Mouse (Mus musculus) thymus, adult 2 months (tissue): Measurements from ENCODE around the gene Gbp3. TPM values are rescaled to one million over a fixed set of nuclear protein-coding genes. Genes with fewer than 3 reads are reported as not detected.
A peak's percentile ranks its signal among the peaks of the same experiment; 100 is the strongest.

Source experiments
- DNase-seq: peaks from one replicate; pipeline ENCODE4 v3.0.0; 2021
- H3K27ac ChIP-seq: fragments of 200-500 bp; 2 replicates; pipeline ENCODE4 v1.5.1; 2012; ENCODE audit warnings: low read length, control low read depth; ENCODE audit not compliant: control insufficient read depth, insufficient read depth
- H3K27me3 ChIP-seq: fragments of 200-500 bp; 2 replicates; pipeline ENCODE4 v1.6.1; 2012; ENCODE audit warnings: mild to moderate bottlenecking, low read length, moderate library complexity, mixed read lengths; ENCODE audit not compliant: control insufficient read depth, insufficient read depth
- H3K36me3 ChIP-seq: fragments of 200-500 bp; 2 replicates; pipeline ENCODE4 v1.6.1; 2012; ENCODE audit warnings: mild to moderate bottlenecking, low read length, moderate library complexity; ENCODE audit not compliant: control insufficient read depth, insufficient read depth
- H3K4me1 ChIP-seq: fragments of 200-500 bp; replicated peaks from 2 replicates; pipeline ENCODE4 v1.6.1; 2012; ENCODE audit warnings: low read length; ENCODE audit not compliant: control insufficient read depth, insufficient read depth
- H3K4me3 ChIP-seq: fragments of 200-500 bp; 2 replicates; pipeline ENCODE4 v1.5.1; 2012; ENCODE audit warnings: mild to moderate bottlenecking, low read length, control low read depth, moderate library complexity; ENCODE audit not compliant: control insufficient read depth, insufficient read depth
- CTCF ChIP-seq: fragments of 200-500 bp; IDR thresholded peaks from 2 replicates; pipeline ENCODE4 v1.5.1; 2012; ENCODE audit warnings: mild to moderate bottlenecking, control low read depth, low read length, moderate library complexity, borderline replicate concordance; ENCODE audit not compliant: control insufficient read depth, poor library complexity, insufficient read depth; ENCODE audit errors: extremely low read depth
- POLR2A ChIP-seq: fragments of 200-500 bp; IDR thresholded peaks from 2 replicates; pipeline ENCODE4 v1.6.1; 2012; ENCODE audit warnings: mild to moderate bottlenecking, low read length, control low read depth, moderate library complexity; ENCODE audit not compliant: control insufficient read depth, poor library complexity, insufficient read depth; ENCODE audit errors: extremely low read depth
- WGBS: fragments of 180-500 bp; shearing (Covaris S2); methylation state at CpG from one replicate; pipeline ENCODE4 v1.1.7; 2018; 5-methylcytosine and 5-hydroxymethylcytosine counted together
- polyA plus RNA-seq: library from polyadenylated mRNA; depleted of rRNA; stranded (reverse); fragments of >200 nt; gene quantifications from 2 replicates; pipeline ENCODE4 v1.2.3, GENCODE M21; 2012; rRNA removed

Gene Gbp3
- polyA plus RNA-seq, result 16.9 and 28.7 TPM in 2 replicates

GRCm38 (mm10) chr3:142559632-142560228 lies at the start of gene Gbp3:
TSS of gene Gbp3 (plus strand) at chr3:142560026.
- WGBS, result 30% methylated on average over 3 of the region's 3 CpGs

DNA sequence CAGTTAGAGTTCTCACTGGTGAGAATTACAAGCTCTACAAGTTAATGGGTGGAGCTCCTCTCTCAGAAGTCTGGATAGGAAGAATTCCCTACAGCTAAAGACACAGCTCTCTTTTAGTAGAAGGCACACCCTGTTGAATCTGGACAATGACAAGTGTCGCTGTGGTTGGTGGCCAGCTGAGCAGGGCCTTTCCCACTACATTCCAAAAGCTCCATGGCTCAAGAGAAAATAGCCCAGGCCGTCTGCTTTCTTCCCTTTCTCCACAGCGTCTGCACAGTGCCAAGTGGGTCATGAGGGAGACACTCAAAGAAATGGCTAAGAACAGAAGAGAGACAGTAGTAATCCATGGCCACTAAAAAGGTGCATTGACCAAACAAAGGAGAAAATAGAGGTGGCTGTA lies 31.7 kb upstream of the Gbp3 start:
- no peak for TF ChIP-seq POLR2A
- TF ChIP-seq CTCF, result no peak
- Histone ChIP-seq H3K27me3 (no peaks in the 10 kb centered on the region), H3K36me3 (no peaks in the 10 kb centered on the region), H3K4me1 (peaks cover 11% of the 10 kb centered on the region; the same call in 1 of the 2 replicates), H3K4me3 (no peak overlapping the region), H3K27ac (no peak overlapping the region)
- WGBS, result 88% methylated on average over 3 of the region's 3 CpGs
- DNase-seq, result no peak

More at GRCm38 (mm10) chr3:142559632-142560228, at the start of gene Gbp3:
- H3K4me1 ChIP-seq, result peaks cover 5% of the 10 kb centered on the region
- TF ChIP-seq CTCF, result no peak
- no peak for TF ChIP-seq POLR2A
- no peaks in the 10 kb centered on the region for H3K36me3 ChIP-seq
- H3K4me3 ChIP-seq, result peak within 1 kb of the TSS; percentile 49
- DNase-seq, result peak; percentile 27
- H3K27me3 ChIP-seq, result no peaks in the 10 kb centered on the region
- peak within 1 kb of the TSS; percentile 71 for H3K27ac ChIP-seq

DNA sequence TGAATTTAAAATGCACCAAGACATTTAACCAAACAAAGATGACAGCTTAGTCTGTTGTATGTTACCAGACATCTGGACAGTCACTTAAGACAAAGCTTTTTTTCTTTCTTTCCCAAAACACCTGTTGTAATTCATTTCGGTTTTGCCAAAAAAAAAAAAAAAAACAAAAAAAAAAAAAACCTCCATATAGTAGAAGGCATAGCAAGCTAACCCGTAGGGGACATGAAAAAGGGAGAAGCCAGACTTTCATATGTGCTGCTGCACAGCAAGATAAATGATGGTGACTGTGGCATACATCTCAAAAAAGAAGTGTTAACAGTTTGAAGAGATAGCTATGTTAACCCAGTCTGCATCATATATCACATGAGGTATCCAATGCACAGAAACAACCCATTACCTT lies 30.2 kb upstream of the Gbp3 start:
- 1% methylated on average over 2 of the region's 2 CpGs for WGBS
- TF ChIP-seq CTCF, result no peak
- no peak for TF ChIP-seq POLR2A
- no peak for DNase-seq
- H3K36me3 ChIP-seq, result no peaks in the 10 kb centered on the region
- no peaks in the 10 kb centered on the region for H3K27me3 ChIP-seq
- H3K27ac ChIP-seq, result no peak overlapping the region
- no peak overlapping the region; the same call in 1 of the 2 replicates for H3K4me3 ChIP-seq
- H3K4me1 ChIP-seq, result peaks cover 11% of the 10 kb centered on the region; the same call in 1 of the 2 replicates

DNA sequence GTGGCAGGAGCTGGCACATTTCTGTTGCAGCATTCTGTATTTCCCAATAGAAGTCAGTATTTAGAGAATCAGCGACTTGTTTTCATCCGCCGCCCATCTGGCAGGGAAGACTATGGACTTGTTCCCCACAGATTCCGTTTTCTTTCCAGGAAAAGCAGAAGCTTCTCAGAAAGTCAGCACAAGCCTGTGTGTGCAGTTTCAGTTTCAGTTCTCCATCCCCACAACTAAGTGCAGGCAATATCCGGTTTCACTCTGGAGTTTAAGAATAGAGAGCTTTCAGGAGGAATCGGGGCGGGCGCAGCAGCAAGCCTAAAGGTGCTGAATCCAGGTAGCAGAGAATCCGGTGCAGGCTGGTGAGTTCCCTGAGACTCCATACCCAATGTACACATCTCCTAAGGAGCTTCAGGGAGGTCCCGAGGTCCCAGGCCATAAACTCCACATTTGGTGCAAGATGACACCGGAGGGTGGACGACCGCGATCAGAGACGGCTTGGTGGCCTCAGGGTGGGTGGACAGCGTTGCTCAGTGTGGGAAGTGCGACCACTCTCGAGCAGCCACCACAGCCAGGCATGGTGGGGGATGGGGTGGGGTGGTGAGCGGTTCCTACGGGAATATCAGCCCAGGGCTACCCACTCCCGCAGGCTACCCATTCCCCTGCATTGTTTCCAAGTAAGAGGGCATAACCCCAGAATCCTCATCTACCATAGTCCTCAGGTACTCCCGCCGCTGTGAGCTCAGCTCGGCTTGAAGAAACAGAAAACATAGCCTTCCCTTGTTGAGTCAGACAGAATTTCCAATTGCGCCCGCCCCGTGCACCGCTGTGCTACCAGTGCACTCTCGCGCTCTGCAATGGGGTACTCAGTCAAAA lies 29.5 kb upstream of the Gbp3 start, which contains the start of gene Gbp7:
Gene Gbp7, plus strand, starts transcription at position 256 of the 867 bp plus-strand sequence.
- no peak for TF ChIP-seq CTCF
- TF ChIP-seq POLR2A, result peak; percentile 21; the same call in 1 of the 2 replicates
- Histone ChIP-seq H3K36me3 (no peaks in the 10 kb centered on the region), H3K4me1 (peaks cover 11% of the 10 kb centered on the region; the same call in 1 of the 2 replicates), H3K27ac (peak within 1 kb of the TSS; percentile 69), H3K27me3 (no peaks in the 10 kb centered on the region), H3K4me3 (peak within 1 kb of the TSS; percentile 91)
- peak; percentile 54 for DNase-seq
- WGBS, result under 1% methylated on average over 30 of the region's 30 CpGs

DNA sequence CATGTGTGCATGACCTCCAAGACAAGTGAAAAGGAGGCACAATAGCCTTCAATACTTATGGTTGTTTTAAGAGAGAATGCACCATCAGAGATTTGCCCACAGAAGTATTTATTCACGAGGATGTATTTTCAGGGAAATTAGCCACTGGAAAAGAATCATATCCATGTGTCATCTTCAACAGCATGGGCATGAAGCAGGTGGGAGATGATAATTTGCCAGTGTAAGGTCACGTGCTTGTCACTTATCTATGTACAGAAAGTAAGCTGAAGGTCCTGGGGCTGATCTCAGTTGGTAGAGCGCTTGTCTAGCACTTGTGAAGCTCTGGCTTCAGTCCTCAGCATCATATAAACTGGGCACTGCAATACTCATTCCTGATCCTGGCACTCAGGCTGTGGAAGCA lies 28.2 kb upstream of the Gbp3 start:
- DNase-seq, result no peak
- no peak overlapping the region for H3K27ac ChIP-seq
- H3K36me3 ChIP-seq, result no peaks in the 10 kb centered on the region
- no peak overlapping the region for H3K4me3 ChIP-seq
- 93% methylated on average over 3 of the region's 3 CpGs for WGBS
- H3K27me3 ChIP-seq, result no peaks in the 10 kb centered on the region
- TF ChIP-seq POLR2A (no peak), CTCF (no peak)
- H3K4me1 ChIP-seq, result peaks cover 11% of the 10 kb centered on the region; the same call in 1 of the 2 replicates

DNA sequence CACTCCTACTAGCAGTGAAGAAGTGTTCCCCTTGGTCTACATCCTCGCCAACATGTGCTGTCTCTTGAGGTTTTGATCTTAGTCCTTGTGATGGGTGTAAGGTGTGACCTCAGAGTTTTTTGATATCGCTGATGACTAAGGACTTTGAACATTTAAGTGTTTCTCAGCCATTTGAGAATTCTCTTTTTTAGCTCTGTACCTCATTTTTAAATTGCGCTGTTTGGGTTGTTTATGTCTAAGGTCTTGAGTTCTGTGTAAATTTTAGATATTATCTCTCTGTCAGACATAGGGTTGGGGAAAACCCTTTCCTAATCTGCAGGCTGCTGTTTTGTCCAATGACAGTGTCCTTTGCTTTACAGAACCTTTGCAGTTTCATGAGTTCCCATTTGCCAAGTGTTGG lies 26.6 kb upstream of the Gbp3 start:
- TF ChIP-seq POLR2A, result no peak
- no peak for TF ChIP-seq CTCF
- no peaks in the 10 kb centered on the region for H3K27me3 ChIP-seq
- peaks cover 11% of the 10 kb centered on the region; the same call in 1 of the 2 replicates for H3K4me1 ChIP-seq
- H3K36me3 ChIP-seq, result no peaks in the 10 kb centered on the region
- no peak overlapping the region for H3K27ac ChIP-seq
- WGBS, result 57% methylated on average over 3 of the region's 3 CpGs
- no peak overlapping the region for H3K4me3 ChIP-seq
- DNase-seq, result no peak
